Mouse (Mus musculus): ENCODE data around the gene Inmt. TPM values are rescaled to one million over a fixed set of nuclear protein-coding genes. Genes with fewer than 3 reads are reported as not detected.
"Not testable (repeated sequence)": the region's sequence is repeated elsewhere in the genome, so short reads cannot be mapped to it uniquely, and the experiment has no call there.

Gene Inmt
- 10 to 100 TPM; 10.1 to 26.1 TPM for total RNA-seq (2021)
- long read RNA-seq, experiment 1, partial matches to known transcripts = 1 of 4 reads
- long read RNA-seq, experiment 1, other reads (novel, unspliced or antisense) = 0 of 4 reads
- long read RNA-seq, experiment 2, partial matches to known transcripts = 0 of 2 reads
- long read RNA-seq, experiment 2, other reads (novel, unspliced or antisense) = 0 of 2 reads

GRCm38 (mm10) chr6:55174741-55175181 is at the start of gene Inmt:
Gene Inmt (minus strand): TSS chr6:55175043.
- DNase-seq (ENCODE audit: low spot score in 2 of 2) = no peak

DNA sequence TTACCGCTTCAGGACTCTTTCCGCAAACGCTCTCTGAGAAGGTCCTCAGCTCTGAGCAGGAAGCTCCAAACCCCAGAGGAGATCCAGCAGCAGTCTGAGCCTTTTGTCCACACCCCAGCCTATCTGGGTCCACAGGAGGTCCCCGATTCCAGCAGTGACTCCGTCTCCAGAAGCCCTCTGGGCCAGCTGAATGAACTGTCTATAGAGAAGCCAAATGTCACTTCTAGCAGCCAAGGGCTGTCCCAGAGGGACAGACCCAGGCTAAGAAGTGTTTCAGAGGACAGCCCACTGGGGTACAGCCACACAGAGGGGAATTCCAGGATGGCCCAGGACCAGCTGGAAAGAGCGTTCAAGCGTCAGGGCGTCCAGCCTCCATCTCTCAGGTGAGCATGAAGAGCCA is 49.1 kb upstream of the Inmt start:
- DNase-seq (ENCODE audit: low spot score in 2 of 2) = no peak

DNA sequence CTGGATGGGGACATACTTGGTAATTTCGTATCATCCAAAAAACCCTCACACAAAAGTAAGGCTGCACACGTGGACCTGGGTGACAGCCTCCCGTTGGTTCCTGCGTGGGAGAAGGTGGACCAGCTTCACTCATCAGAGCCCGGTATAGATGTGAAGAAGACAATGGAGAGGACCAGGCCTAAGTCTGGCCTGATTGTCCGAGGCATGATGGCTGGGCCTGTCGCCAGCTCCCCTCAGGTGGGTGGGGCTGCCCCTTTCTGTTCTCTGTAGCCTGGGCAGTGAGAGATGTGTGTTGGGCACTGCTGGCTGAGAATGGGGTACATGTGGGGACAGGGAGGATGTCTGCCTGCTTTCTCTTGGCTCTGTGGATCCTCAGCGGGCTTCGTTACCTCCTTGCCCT is 43.4 kb upstream of the Inmt start:
- no peak for DNase-seq (ENCODE audit: low spot score in 2 of 2)

DNA sequence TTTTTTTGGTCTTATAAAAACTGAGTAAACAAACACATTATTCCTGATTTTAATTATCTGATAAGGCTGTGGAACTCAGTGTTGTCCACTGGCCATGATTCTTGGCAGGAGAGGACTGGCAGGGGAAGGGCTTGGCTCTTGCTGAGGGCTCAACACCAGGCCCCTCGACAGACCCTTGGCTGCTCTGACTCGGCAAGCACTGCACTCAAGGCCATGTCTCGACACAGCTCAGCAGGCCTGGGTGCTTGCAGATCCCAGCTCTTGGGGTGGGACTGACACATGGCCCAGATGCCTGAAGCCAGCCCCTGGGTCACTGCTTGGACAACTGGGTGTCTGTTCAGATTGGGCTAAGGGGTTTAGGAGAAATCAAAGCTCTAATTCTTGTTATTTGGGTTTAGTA is 39.7 kb upstream of the Inmt start:
- DNase-seq (ENCODE audit: low spot score in 2 of 2) = no peak

DNA sequence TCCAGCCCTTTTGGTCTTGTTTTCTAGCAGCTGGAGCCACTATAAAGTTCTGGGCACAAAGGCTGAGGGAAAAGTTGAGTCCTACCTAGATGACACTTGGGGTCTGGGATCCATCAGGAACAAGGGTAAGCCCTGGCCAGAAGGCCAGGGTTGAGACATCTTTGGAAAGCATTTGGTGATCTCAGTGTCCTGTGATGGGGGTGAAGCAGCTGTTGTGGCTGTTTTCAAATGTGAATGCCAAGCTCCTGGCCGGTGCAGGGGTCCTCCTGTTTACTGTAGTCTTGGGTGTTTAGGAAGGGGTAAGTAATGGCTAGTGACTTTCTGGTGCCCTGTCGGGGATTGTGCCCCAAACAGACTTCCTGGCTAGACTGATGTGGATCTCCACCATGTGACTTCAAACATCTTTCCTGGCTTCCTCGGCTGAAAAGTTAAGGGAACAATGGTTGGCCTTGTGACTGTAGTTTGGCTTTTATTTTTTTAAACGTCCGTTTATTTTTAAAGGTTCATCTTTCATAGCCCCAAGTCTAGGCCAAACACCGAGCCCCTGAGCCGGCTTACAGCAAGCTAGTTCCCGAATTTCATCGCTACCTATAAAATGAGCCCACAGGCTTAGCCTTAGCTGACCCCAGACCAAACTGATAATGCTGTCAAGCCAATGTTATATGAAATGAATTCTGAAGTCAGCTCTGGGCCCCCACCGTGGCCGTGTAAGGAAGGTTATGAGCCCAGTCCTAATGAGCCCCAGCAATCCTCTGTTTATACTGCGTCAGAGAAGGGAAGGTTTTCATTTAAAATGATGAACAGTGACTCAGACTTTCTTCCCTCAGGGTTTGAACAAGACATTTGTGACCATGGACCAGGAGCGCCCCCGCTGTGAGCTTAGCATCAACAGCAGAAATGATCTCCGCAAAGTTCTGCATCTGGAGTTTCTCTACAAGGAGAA is 35.9 kb upstream of the Inmt start:
- no peak for DNase-seq (ENCODE audit: low spot score in 2 of 2)

DNA sequence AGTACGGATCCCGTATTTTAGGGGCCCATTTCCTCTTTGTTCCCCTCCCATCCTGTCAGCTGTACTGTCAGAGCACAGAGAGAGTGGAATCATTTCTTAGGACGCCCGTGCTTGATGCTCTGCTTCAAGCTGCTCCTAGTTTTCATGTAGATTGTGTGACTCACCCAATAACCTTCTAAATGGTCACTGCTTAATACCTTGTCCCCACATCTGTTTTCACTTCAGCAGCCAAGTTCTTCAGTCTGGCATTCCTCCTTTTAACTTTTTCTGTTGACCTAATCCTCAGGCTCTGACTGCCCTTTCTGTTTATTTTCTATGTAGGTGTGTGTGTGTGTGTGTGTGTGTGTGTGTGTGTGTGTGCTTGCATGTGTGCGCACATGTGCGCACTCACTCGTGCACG is 32.9 kb upstream of the Inmt start:
- no peak for DNase-seq (ENCODE audit: low spot score in 2 of 2)

- peak in 1 of 2 experiments; percentile 12 for DNase-seq (ENCODE audit: low spot score in 2 of 2)
These were observed 29.1 kb upstream of the Inmt start for GRCm38 (mm10) chr6:55203931-55204330.

DNA sequence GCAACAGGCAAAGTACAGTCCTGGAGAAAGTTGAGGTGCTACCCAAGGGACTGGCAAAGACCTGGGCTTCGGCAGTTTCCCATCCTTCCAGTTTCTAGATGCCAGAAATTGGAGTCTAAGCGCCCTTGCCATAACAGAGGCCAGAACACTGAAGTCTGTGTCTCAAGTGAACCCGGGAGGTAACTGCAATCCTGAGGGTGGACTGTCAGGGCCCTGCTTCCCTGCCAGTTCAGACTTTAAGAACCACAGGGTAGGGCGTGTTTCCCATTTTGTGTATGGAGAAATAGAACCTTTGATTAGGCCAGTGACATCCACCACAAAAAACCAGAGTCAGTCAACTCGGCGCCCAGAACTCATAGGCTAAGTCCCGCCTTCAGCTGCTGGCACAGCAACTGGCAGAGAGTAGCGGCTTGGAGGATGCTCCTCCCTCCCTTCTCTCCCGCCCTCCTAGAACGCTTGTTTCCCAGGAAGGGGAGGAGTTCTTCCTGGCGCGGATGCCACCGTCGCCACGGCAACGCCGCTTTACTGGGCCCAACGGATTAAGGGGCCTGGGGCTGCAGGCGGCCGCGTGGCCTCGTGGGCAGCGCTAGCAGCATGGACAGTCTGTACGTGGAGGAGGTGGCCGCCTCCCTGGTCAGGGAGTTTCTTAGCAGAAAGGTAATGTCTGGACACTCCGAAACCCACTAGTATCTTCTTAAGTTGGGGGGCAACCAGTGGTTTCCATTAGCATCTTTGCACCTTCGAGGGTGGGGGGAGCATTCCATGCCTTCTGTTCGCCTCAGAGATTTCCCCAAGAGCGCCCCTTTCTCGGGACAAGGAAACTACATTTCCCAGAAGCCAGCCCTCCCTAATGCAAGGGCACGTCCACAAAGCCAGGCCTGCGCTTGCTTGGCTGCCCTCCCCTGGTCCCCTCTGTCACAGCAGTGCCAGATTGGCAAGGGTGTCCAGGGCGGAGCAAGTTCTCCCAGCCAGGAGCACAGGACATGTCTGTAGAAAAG is 28.4 kb upstream of the Inmt start, which contains the start of gene Mindy4:
Gene Mindy4, plus strand, starts transcription at position 471 of the 998 bp plus-strand sequence.
- peak; percentile 67 to 75 for DNase-seq (ENCODE audit: low spot score in 2 of 2)

DNA sequence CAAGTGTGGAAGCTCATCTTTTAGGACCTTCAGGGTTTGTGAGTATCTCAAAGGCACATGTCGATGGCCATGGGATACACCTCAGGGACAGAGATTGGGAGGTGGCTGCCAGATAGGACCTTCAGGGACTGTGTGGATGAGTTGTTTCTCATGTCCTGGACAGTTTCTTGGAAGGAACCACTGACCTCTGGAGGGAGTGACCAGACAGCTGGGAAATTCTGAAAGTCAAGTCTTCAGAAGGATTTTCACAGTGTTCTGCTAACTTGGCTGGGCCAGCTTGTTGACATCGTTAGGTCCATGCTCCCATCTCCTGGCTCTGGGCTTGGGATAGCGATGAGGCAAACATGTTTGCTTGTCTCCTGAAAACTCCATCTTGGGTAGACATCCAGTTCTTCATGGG is 24.2 kb upstream of the Inmt start:
- no peak for DNase-seq (ENCODE audit: low spot score in 2 of 2)

DNA sequence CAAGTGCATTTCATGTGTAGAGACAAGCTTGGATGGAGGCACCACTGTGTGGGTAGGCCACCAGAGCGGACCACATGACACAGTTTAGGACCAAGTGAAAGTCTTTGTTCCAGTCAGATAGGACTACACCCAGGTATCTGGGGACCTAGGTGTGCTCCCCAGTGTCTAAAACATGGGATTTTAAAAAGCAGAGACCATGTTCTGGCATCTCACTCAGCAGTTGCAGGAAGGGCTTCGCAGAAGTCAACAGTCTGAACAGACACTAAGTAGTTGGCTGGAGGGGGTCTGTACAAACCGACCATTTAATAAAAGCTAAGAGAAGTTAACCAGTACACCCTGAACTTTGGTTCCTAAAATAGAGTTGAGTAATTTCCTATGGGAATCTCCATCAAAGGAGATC is 18.3 kb upstream of the Inmt start:
- DNase-seq (ENCODE audit: low spot score in 2 of 2) = no peak

GRCm38 (mm10) chr6:55191537-55191936 is 16.7 kb upstream of the Inmt start:
- DNase-seq (ENCODE audit: low spot score in 2 of 2) = no peak

DNA sequence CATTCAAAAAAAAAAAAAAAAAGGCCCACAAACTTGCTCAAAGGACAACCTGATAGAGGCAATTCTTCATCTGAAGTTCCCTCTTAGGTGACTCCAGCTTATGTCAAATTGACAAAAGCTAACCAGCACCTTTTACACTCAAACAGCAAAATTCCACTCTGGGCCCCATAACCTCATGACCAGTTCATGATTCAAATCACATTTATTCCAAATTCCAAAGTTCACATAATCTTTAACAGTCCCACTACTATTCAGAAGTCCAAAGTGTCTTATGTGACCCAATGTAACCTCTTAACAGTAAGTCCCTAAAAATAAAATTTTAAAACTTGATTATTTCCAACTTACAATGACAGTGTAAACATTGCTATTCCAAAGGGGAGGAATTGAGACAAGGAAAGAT is 14.6 kb upstream of the Inmt start:
- DNase-seq (ENCODE audit: low spot score in 2 of 2) = no peak

- DNase-seq (ENCODE audit: low spot score in 2 of 2) = not testable (repeated sequence)
These were observed 13.0 kb upstream of the Inmt start for GRCm38 (mm10) chr6:55187827-55188226.

GRCm38 (mm10) chr6:55182655-55183430 is 8.0 kb upstream of the Inmt start:
- DNase-seq (ENCODE audit: low spot score in 2 of 2) = no peak

DNA sequence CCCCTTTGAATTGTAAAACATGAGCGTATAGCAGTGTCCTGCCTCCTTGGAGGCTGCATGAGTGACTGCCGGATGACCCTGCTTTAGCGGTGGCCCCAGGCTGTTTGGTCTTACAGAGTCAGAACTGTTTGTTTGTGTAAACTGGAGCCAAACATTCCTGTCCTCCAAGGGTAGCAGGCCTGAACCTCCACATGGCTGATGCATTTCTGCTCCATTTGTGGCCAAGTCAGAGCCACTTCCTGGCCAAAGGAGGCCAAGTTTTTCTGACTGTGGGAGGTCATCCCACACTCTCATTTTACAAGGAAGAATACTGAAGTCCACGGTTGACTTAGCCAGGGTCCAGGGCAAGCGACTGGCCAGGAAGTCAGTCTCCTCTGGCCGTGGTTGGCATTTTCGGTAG is 4.7 kb upstream of the Inmt start:
- no peak for DNase-seq (ENCODE audit: low spot score in 2 of 2)

GRCm38 (mm10) chr6:55177060-55177732 is 2.4 kb upstream of the Inmt start:
- no peak for DNase-seq (ENCODE audit: low spot score in 2 of 2)

DNA sequence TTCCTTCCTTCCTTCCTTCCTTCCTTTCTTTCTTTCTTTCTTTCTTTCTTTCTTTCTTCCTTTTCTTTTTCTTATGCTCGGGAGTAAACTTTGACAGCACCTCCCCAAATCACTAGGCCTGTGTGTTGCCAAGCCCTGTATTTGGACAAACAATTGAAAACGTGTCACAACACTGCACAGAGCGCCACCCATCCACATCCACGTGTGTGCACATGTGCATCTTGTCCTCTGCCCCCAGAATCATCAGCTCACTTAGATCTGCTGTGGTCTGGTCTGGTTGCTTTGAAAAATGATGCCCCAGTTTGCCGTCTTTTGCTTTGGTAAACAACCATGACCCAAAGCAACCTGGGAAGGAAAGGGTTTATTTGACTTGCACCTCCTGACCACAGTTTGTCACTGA is 1.0 kb upstream of the Inmt start:
- DNase-seq (ENCODE audit: low spot score in 2 of 2) = no peak

- no peak for DNase-seq (ENCODE audit: low spot score in 2 of 2)
These were observed 613 bp upstream of the Inmt start for GRCm38 (mm10) chr6:55175456-55175855.

- no peak for DNase-seq (ENCODE audit: low spot score in 2 of 2)
These were observed 898 bp downstream of the Inmt start for GRCm38 (mm10) chr6:55173941-55174349.

DNA sequence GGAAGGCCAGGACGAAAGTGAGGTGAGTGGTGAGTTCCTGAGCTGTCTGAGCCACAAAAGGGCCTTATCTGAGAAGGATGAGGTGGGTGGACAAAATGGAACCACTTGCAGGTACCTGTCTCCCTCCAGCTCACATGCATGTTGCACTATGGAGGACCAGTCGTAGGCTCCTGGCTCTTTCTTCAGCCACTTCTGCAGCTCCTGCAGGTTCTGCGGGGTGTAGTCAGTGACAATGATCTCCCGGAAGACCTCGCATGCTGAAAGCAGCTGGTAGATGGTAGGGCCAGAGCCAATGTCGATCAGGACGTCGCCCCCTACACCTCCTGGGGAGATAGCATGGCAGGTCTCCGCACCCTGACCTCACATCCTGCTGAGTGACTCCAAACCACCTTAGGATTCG is 1.7 kb downstream of the Inmt start:
- no peak for DNase-seq (ENCODE audit: low spot score in 2 of 2)
